Mouse (Mus musculus) layer of hippocampus, postnatal 36 days (tissue): ENCODE data around the gene Gm20741. TPM values are rescaled to one million over a fixed set of nuclear protein-coding genes. Genes with fewer than 3 reads are reported as not detected.
A peak's percentile ranks its signal among the peaks of the same experiment; 100 is the strongest.

Experiments
- DNase-seq, 2 experiments: peaks; one replicate each; pipeline ENCODE4 v3.0.0; 2022
- total RNA-seq, 2 experiments: library from RNA; stranded (reverse); gene quantifications; 2 replicates each; pipeline ENCODE4 v1.2.3; 2021

Gm20741 gene
- total RNA-seq: not detected

- no peak for DNase-seq
Observed at GRCm38 (mm10) chr16:88811827-88812226, at the start of gene Gm20741. Gene Gm20741 (minus strand): TSS chr16:88812220.

- no peak for DNase-seq
Observed at GRCm38 (mm10) chr16:88851450-88851849, 39.4 kb upstream of the Gm20741 start.

GRCm38 (mm10) chr16:88848558-88848957 lies 36.5 kb upstream of the Gm20741 start:
- no peak for DNase-seq

GRCm38 (mm10) chr16:88847363-88847762 lies 35.3 kb upstream of the Gm20741 start:
- no peak for DNase-seq

- DNase-seq: no peak
Observed at GRCm38 (mm10) chr16:88826978-88827377, 15.0 kb upstream of the Gm20741 start.

- DNase-seq: peak in 1 of 2 experiments; percentile 11
Observed at GRCm38 (mm10) chr16:88826095-88826652, 14.2 kb upstream of the Gm20741 start, which contains the start of gene Krtap14. Gene Krtap14 (minus strand): TSS chr16:88826145.

GRCm38 (mm10) chr16:88823736-88824135 lies 11.7 kb upstream of the Gm20741 start:
- no peak for DNase-seq

- DNase-seq: no peak
Observed at GRCm38 (mm10) chr16:88820066-88820465, 8.0 kb upstream of the Gm20741 start, which contains the start of gene Krtap15. Gene Krtap15 (plus strand): TSS chr16:88820215.

GRCm38 (mm10) chr16:88786786-88787185 lies 25.2 kb downstream of the Gm20741 start:
- DNase-seq: no peak

GRCm38 (mm10) chr16:88777596-88777995 lies 34.4 kb downstream of the Gm20741 start, which contains the start of gene Gm5965:
Gene Gm5965 (plus strand): TSS chr16:88777896.
- DNase-seq: no peak

GRCm38 (mm10) chr16:88774106-88774505 lies 37.9 kb downstream of the Gm20741 start, which contains the start of gene 2310057N15Rik:
Gene 2310057N15Rik (minus strand): TSS chr16:88774206.
- no peak for DNase-seq

Other genes with a start within 250 kb of the Gm20741 start
- gene Cldn8, start 249.0 kb downstream of the Gm20741 start, total RNA-seq: not detected
- not detected for gene Krtap24-1, start 199.9 kb downstream of the Gm20741 start, total RNA-seq
- not detected for gene 2310079G19Rik, start 184.6 kb downstream of the Gm20741 start, total RNA-seq
- not detected for gene Krtap26-1, start 164.4 kb downstream of the Gm20741 start, total RNA-seq
- gene Krtap27-1, start 140.5 kb downstream of the Gm20741 start, total RNA-seq: not detected
- not detected for gene 2310061N02Rik, start 104.3 kb downstream of the Gm20741 start, total RNA-seq
- not detected for gene Krtap13-1, start 83.4 kb downstream of the Gm20741 start, total RNA-seq
- not detected for gene Krtap13, start 60.6 kb downstream of the Gm20741 start, total RNA-seq
- gene 2310034C09Rik, start 53.4 kb downstream of the Gm20741 start, total RNA-seq: not detected
- not detected for gene 2310057N15Rik, start 38.0 kb downstream of the Gm20741 start, total RNA-seq
- gene Gm5965, start 34.3 kb downstream of the Gm20741 start, total RNA-seq: not detected
- gene Krtap15, start 8.0 kb upstream of the Gm20741 start, total RNA-seq: not detected
- gene Krtap14, start 13.9 kb upstream of the Gm20741 start, total RNA-seq: not detected
- not detected for gene Krtap19-1, start 57.2 kb upstream of the Gm20741 start, total RNA-seq
- not detected for gene Krtap19-2, start 62.0 kb upstream of the Gm20741 start, total RNA-seq
- gene Krtap19-3, start 65.8 kb upstream of the Gm20741 start, total RNA-seq: not detected
- gene Krtap19-4, start 72.9 kb upstream of the Gm20741 start, total RNA-seq: not detected
- gene Krtap19-5, start 84.2 kb upstream of the Gm20741 start, total RNA-seq: not detected
- not detected for gene Krtap19-9b, start 120.0 kb upstream of the Gm20741 start, total RNA-seq
- gene Krtap16-3, start 150.7 kb upstream of the Gm20741 start, total RNA-seq: not detected
- gene Krtap22-2, start 198.5 kb upstream of the Gm20741 start, total RNA-seq: not detected
- gene Gm10229, start 203.1 kb upstream of the Gm20741 start, total RNA-seq: not detected
- gene Krtap6-1, start 219.5 kb upstream of the Gm20741 start, total RNA-seq: not detected
- not detected for gene Gm10228, start 229.3 kb upstream of the Gm20741 start, total RNA-seq
- gene Krtap6-5, start 235.7 kb upstream of the Gm20741 start, total RNA-seq: not detected